Mouse (Mus musculus) sigmoid colon, adult 10 weeks (tissue): ENCODE data around the gene Tox3. TPM values are rescaled to one million over a fixed set of nuclear protein-coding genes. Genes with fewer than 3 reads are reported as not detected.

Experiments
- polyA plus RNA-seq: library from polyadenylated mRNA; stranded (reverse); fragments of 350-450 nt; fragmentation: Illumina TruSeq; extraction: RNeasy Lipid Tissue Mini Kit (QIAGEN cat#74804); gene quantifications from one replicate; pipeline ENCODE4 v1.2.3, GENCODE M21; 2014; ENCODE audit warnings: low read depth, low replicate concordance

The Tox3 gene
- polyA plus RNA-seq = 25.8 TPM

DNA sequence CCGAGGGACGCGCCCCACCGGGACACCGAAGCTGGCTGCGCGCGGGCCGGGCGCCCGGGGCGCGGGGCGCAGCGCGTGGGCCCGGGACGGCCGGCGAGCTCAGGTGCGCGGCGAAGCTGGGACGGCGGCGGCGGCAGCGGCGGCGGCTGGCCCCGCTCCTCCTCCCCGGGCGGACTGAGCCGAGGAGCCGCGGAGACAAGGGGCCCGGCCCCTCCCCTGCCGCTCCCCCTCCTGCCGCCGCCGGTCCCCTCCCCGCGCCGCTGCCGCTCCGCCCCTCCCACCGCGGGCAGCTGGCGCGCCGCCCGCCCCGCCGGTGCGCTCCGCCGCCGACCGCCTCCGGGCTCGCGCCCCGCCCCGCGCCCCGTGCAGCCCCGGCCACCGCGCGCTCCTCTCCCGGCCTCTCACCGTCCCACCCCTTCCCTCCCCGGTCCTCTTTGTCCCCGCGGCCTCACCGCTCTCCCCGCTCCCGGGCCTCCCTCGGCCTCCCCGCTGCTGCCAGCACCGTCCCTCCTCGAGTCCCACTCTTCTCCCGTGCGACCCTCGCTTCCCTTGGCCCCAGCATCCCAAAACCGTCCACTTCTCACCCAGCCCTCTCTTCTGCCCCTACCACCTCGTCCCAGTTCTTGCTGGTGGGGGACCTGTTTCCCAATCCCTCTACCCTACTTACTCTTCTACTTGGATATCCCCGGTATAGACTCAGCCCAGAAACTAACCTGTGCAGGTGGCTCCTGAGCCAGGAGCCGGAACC lies at the start of gene Tox3:
Gene Tox3 (minus strand): TSS at position 166 of the 748 bp plus-strand sequence.

